Mouse (Mus musculus) embryonic fibroblast, embryonic 13.5 days (primary cell): ENCODE measurements around the gene Nemp1.

Experiments
- CTCF ChIP-seq: IDR thresholded peaks from 2 replicates; pipeline ENCODE4 v1.5.1; 2011; ENCODE audit warnings: mild to moderate bottlenecking, control low read depth, low read length, moderate library complexity, borderline replicate concordance; ENCODE audit not compliant: insufficient read depth
- POLR2A ChIP-seq: IDR thresholded peaks from 2 replicates; pipeline ENCODE4 v1.6.1; 2011; ENCODE audit warnings: low read depth, mild to moderate bottlenecking, control low read depth, low read length, moderate library complexity

GRCm38 (mm10) chr10:127666501-127667268 lies at the start of gene Nemp1:
- TF ChIP-seq POLR2A: peak; percentile 85
- no peak for TF ChIP-seq CTCF
